Mouse (Mus musculus) hindbrain, embryonic 14.5 days (tissue): ENCODE data around the gene Bloc1s1. TPM values are rescaled to one million over a fixed set of nuclear protein-coding genes. Genes with fewer than 3 reads are reported as not detected.

Experiments
- ATAC-seq: fragments of 200-750 bp; cut with Nextera tagmentation; 2 replicates; pipeline ENCODE4 v1.8.0; 2017; ENCODE audit warnings: moderate number of reproducible peaks, mild to moderate bottlenecking, moderate TSS enrichment, moderate library complexity; ENCODE audit not compliant: low FRiP score
- DNase-seq: peaks from one replicate; pipeline ENCODE4 v3.0.0-alpha.2; 2015; ENCODE audit warnings: low spot score
- H3K27ac ChIP-seq: fragments of 300-500 bp; sonication (generic); 2 replicates; pipeline ENCODE4 v1.5.1; 2014; ENCODE audit warnings: mild to moderate bottlenecking, moderate library complexity
- H3K27me3 ChIP-seq: fragments of 300-500 bp; sonication (generic); 2 replicates; pipeline ENCODE4 v1.6.1; 2014; ENCODE audit warnings: mild to moderate bottlenecking, low read length, mixed read lengths; ENCODE audit not compliant: control insufficient read depth, insufficient read depth
- H3K36me3 ChIP-seq: fragments of 300-500 bp; sonication (generic); replicated peaks from 2 replicates; pipeline ENCODE4 v1.6.1; 2014; ENCODE audit not compliant: control insufficient read depth, insufficient read depth
- H3K4me1 ChIP-seq: fragments of 300-500 bp; sonication (generic); replicated peaks from 2 replicates; pipeline ENCODE4 v1.6.1; 2014; ENCODE audit warnings: antibody characterized with exemption, low read length, mixed read lengths; ENCODE audit not compliant: control insufficient read depth, insufficient read depth
- H3K4me2 ChIP-seq: fragments of 300-500 bp; sonication (generic); replicated peaks from 2 replicates; pipeline ENCODE4 v1.6.1; 2014; ENCODE audit warnings: mild to moderate bottlenecking, moderate library complexity
- H3K4me3 ChIP-seq: fragments of 300-500 bp; sonication (generic); replicated peaks from 2 replicates; pipeline ENCODE4 v1.5.1; 2014; ENCODE audit warnings: mild to moderate bottlenecking, low read length
- H3K9ac ChIP-seq: fragments of 300-500 bp; sonication (generic); 2 replicates; pipeline ENCODE4 v1.6.1; 2014
- H3K9me3 ChIP-seq: fragments of 300-500 bp; sonication (generic); 2 replicates; pipeline ENCODE4 v1.6.1; 2016; ENCODE audit warnings: low read length; ENCODE audit not compliant: control insufficient read depth
- WGBS: fragments of 180-500 bp; shearing (Covaris S2); extraction: QIAGEN DNeasy Blood & Tissue Kit; methylation state at CpG from one replicate; pipeline ENCODE4 v1.1.7; 2014; 5-methylcytosine and 5-hydroxymethylcytosine counted together
- polyA plus RNA-seq: library from polyadenylated mRNA; unstranded; fragments of >200 nt; fragmentation: Nextera tagmentation; extraction: Ambion mirVana; gene quantifications from 2 replicates; pipeline ENCODE4 v1.2.1, GENCODE M21; 2014

Bloc1s1 gene
- polyA plus RNA-seq, 1 experiment from 2014 or later = 269 TPM

DNA sequence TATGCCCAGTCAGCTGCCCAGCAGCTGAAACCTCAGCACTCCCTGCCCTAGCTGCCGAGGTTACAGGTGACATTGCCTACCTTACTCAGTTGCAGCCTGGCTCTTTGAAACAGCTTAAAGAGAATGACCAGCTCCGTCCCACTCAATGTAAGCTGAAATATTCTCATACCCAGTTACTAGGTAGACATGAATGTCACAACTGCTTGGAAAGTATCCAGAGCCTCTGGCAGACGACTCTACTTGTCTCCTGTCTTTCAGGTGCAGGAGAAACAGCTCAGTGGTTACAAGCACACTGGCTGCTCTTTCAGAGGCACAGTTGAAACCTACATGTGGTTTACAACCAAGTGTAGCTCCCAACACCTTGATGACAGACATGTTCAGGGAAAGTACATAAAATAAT, 53.5 kb downstream of the Bloc1s1 start:
- DNase-seq = no peak

More for the DNA sequence above, 53.5 kb downstream of the Bloc1s1 start:
- H3K9me3 ChIP-seq = no peaks in the 10 kb centered on the region
- no peaks in the 10 kb centered on the region for H3K4me1 ChIP-seq
- H3K27ac ChIP-seq = no peak overlapping the region
- no peak overlapping the region for H3K4me3 ChIP-seq
- 87% methylated on average over 3 of the region's 3 CpGs for WGBS
- H3K36me3 ChIP-seq = peaks cover 62% of the 10 kb centered on the region
- no peak for ATAC-seq
- H3K9ac ChIP-seq = no peak overlapping the region
- H3K4me2 ChIP-seq = no peak overlapping the region
- no peaks in the 10 kb centered on the region for H3K27me3 ChIP-seq

Other genes with a start within 250 kb of the Bloc1s1 start
- 11.5 and 12.7 TPM in 2 replicates for gene Suox, start 250.0 kb downstream of the Bloc1s1 start, polyA plus RNA-seq
- 95.6 and 109 TPM in 2 replicates for gene Rab5b, start 227.8 kb downstream of the Bloc1s1 start, polyA plus RNA-seq
- gene Pmel, start 219.8 kb downstream of the Bloc1s1 start, polyA plus RNA-seq = 0.79 and 0.85 TPM in 2 replicates
- gene Cdk2, start 219.0 kb downstream of the Bloc1s1 start, polyA plus RNA-seq = 17.1 and 21.0 TPM in 2 replicates
- gene Dgka, start 179.2 kb downstream of the Bloc1s1 start, polyA plus RNA-seq = 6.9 and 7.7 TPM in 2 replicates
- 38.6 and 42.0 TPM in 2 replicates for gene Pym1, start 176.1 kb downstream of the Bloc1s1 start, polyA plus RNA-seq
- 0.65 and 0.80 TPM in 2 replicates for gene Mmp19, start 133.1 kb downstream of the Bloc1s1 start, polyA plus RNA-seq
- 34.6 and 35.1 TPM in 2 replicates for gene Dnajc14, start 120.0 kb downstream of the Bloc1s1 start, polyA plus RNA-seq
- 13.3 and 14.8 TPM in 2 replicates for gene Tmem198b, start 119.7 kb downstream of the Bloc1s1 start, polyA plus RNA-seq
- gene Sarnp, start 106.7 kb downstream of the Bloc1s1 start, polyA plus RNA-seq = 137 and 139 TPM in 2 replicates
- gene Ormdl2, start 102.4 kb downstream of the Bloc1s1 start, polyA plus RNA-seq = 27.8 and 28.4 TPM in 2 replicates
- 5.9 and 6.7 TPM in 2 replicates for gene Gdf11, start 32.3 kb downstream of the Bloc1s1 start, polyA plus RNA-seq
- gene Cd63, start 23.0 kb downstream of the Bloc1s1 start, polyA plus RNA-seq = 215 and 239 TPM in 2 replicates
- gene Rdh5, start 1.1 kb downstream of the Bloc1s1 start, polyA plus RNA-seq = 17.6 and 20.4 TPM in 2 replicates
- 6.2 and 7.2 TPM in 2 replicates for gene Itga7, start 9.8 kb upstream of the Bloc1s1 start, polyA plus RNA-seq
- gene Mettl7b, start 37.0 kb upstream of the Bloc1s1 start, polyA plus RNA-seq = not detected in 2 replicates
- gene Olfr9, start 65.4 kb upstream of the Bloc1s1 start, polyA plus RNA-seq = not detected in 2 replicates
- not detected in 2 replicates for gene Olfr763, start 86.8 kb upstream of the Bloc1s1 start, polyA plus RNA-seq
- gene Olfr764-ps1, start 115.9 kb upstream of the Bloc1s1 start, polyA plus RNA-seq = not detected in 2 replicates
- gene Olfr765, start 126.0 kb upstream of the Bloc1s1 start, polyA plus RNA-seq = not detected in 2 replicates
- not detected in 2 replicates for gene Olfr766-ps1, start 144.9 kb upstream of the Bloc1s1 start, polyA plus RNA-seq
- not detected in 2 replicates for gene Olfr767, start 158.9 kb upstream of the Bloc1s1 start, polyA plus RNA-seq
- gene Olfr768, start 175.3 kb upstream of the Bloc1s1 start, polyA plus RNA-seq = not detected in 2 replicates
- gene Olfr769, start 193.8 kb upstream of the Bloc1s1 start, polyA plus RNA-seq = not detected in 2 replicates
- gene Olfr770, start 215.0 kb upstream of the Bloc1s1 start, polyA plus RNA-seq = not detected in 2 replicates
- not detected in 2 replicates for gene Olfr771, start 240.7 kb upstream of the Bloc1s1 start, polyA plus RNA-seq